Mouse (Mus musculus) layer of hippocampus, postnatal 10 days (tissue): Measurements from ENCODE around the gene Gm11236. TPM values are rescaled to one million over a fixed set of nuclear protein-coding genes. Genes with fewer than 3 reads are reported as not detected.
A peak's percentile ranks its signal among the peaks of the same experiment; 100 is the strongest.
"Not testable (repeated sequence)": the region's sequence is repeated elsewhere in the genome, so short reads cannot be mapped to it uniquely, and the experiment has no call there.

Source experiments
- DNase-seq, 2 experiments: peaks; one replicate each; pipeline ENCODE4 v3.0.0; 2021; ENCODE audit warnings: low spot score in 2 of 2
- long read RNA-seq: library from polyadenylated mRNA; stranded (forward); transcript quantifications from one replicate; pipeline ENCODE4 v2.0.0, GENCODE M21; 2023
- total RNA-seq, 2 experiments: library from RNA; stranded (reverse); gene quantifications; 2 replicates each; pipeline ENCODE4 v1.2.3; 2021

Gm11236 gene
- total RNA-seq = not detected
- long read RNA-seq = 0 reads

GRCm38 (mm10) chr4:73637821-73638220, at the start of gene Gm11236:
Gm11236 (plus strand) TSS chr4:73638121.
- DNase-seq = not testable (repeated sequence)

DNA sequence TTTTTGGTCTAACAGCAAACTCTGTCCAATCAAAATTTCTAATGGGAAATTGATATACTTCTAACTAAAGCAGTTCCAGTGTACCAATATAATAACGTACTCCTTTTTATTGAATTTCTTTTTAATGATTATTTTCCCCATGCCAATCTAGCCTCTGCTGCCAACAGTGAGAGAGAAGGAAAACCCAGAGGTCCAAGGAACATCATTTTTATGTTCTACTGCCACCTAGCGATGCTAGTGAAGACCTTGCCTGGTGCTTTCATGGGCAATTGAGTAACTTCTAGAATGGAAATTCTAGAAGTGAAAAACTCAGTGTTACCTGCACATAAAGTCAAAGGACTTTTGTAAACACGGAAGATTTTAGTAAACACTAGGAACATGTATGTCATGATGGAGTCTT, 38.7 kb upstream of the Gm11236 start:
- DNase-seq = peak; percentile 6 to 14

GRCm38 (mm10) chr4:73607581-73607980, 30.3 kb upstream of the Gm11236 start, which contains the start of gene Gm11238:
Gm11238 (plus strand) TSS chr4:73607881.
- DNase-seq = not testable (repeated sequence)

- not testable (repeated sequence) for DNase-seq
Measured at GRCm38 (mm10) chr4:73622684-73623083, 15.2 kb upstream of the Gm11236 start, which contains the start of gene Gm11237. Gm11237 (plus strand) TSS chr4:73622984.

- DNase-seq = not testable (repeated sequence)
Measured at GRCm38 (mm10) chr4:73661864-73662263, 23.9 kb downstream of the Gm11236 start.

DNA sequence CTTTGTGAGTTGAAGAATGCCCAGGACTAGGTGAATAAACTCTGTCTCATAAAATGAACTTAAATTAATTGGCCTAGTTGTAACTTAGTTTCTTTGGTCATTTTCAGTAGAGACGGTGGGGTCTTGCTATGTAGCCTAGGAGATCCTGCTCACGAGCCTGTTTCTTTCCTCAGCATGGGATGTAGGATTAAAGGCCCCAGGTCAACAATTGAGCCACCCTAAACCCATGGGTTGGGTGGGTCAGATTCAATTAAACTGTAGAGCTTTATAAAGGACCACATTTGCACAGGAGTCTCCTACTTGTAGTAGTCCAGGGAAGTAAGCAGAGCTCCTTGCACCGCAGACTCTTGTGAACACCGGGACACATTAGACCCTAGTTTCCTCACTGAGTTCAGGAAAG, 30.1 kb downstream of the Gm11236 start, which contains the start of gene Gm11239:
Gm11239 (plus strand) TSS at position 301 of the 400 bp plus-strand sequence.
- not testable (repeated sequence) for DNase-seq

DNA sequence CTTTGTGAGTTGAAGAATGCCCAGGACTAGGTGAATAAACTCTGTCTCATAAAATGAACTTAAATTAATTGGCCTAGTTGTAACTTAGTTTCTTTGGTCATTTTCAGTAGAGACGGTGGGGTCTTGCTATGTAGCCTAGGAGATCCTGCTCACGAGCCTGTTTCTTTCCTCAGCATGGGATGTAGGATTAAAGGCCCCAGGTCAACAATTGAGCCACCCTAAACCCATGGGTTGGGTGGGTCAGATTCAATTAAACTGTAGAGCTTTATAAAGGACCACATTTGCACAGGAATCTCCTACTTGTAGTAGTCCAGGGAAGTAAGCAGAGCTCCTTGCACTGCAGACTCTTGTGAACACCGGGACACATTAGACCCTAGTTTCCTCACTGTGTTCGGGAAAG, 45.3 kb downstream of the Gm11236 start, which contains the start of gene Gm428:
Gm428 (plus strand) TSS at position 301 of the 400 bp plus-strand sequence.
- not testable (repeated sequence) for DNase-seq

Other genes starting within 250 kb of the Gm11236 start
- gene Gm11487, start 233.0 kb upstream of the Gm11236 start, total RNA-seq = not detected
- not detected for gene Gm11238, start 30.2 kb upstream of the Gm11236 start, total RNA-seq
- not detected for gene Gm11237, start 15.1 kb upstream of the Gm11236 start, total RNA-seq
- not detected for gene Gm11239, start 30.2 kb downstream of the Gm11236 start, total RNA-seq
- gene Gm428, start 45.4 kb downstream of the Gm11236 start, total RNA-seq = not detected
- 1 to 10 TPM in 1 of 2 experiments, under 1 TPM in 1; 0.58 to 1.1 TPM for gene Rasef, start 152.9 kb downstream of the Gm11236 start, total RNA-seq
- gene Gm11758, start 238.1 kb downstream of the Gm11236 start, total RNA-seq = not detected